Mouse (Mus musculus) forebrain, embryonic 12.5 days (tissue): ENCODE results near the gene Lmo7. TPM values are rescaled to one million over a fixed set of nuclear protein-coding genes. Genes with fewer than 3 reads are reported as not detected.

Experiments
- ATAC-seq: fragments of 200-750 bp; cut with Nextera tagmentation; 2 replicates; pipeline ENCODE4 v1.8.0; 2017; ENCODE audit warnings: moderate TSS enrichment; ENCODE audit not compliant: low FRiP score
- H3K27ac ChIP-seq: fragments of 300-500 bp; sonication (generic); 2 replicates; pipeline ENCODE4 v1.5.1; 2016; ENCODE audit warnings: mild to moderate bottlenecking
- H3K27me3 ChIP-seq: fragments of 300-500 bp; sonication (generic); 2 replicates; pipeline ENCODE4 v1.6.1; 2016; ENCODE audit warnings: mild to moderate bottlenecking
- H3K36me3 ChIP-seq: fragments of 300-500 bp; sonication (generic); replicated peaks from 2 replicates; pipeline ENCODE4 v1.6.1; 2016; ENCODE audit warnings: mild to moderate bottlenecking
- H3K4me1 ChIP-seq: fragments of 300-500 bp; sonication (generic); 2 replicates; pipeline ENCODE4 v1.6.1; 2016
- H3K4me2 ChIP-seq: fragments of 300-500 bp; sonication (generic); 2 replicates; pipeline ENCODE4 v1.6.1; 2016; ENCODE audit warnings: mild to moderate bottlenecking, moderate library complexity
- H3K4me3 ChIP-seq: fragments of 300-500 bp; sonication (generic); replicated peaks from 2 replicates; pipeline ENCODE4 v1.5.1; 2016; ENCODE audit warnings: mild to moderate bottlenecking
- H3K9ac ChIP-seq: fragments of 300-500 bp; sonication (generic); 2 replicates; pipeline ENCODE4 v1.6.1; 2016; ENCODE audit warnings: mild to moderate bottlenecking
- H3K9me3 ChIP-seq: fragments of 300-500 bp; sonication (generic); 2 replicates; pipeline ENCODE4 v1.6.1; 2016
- WGBS: fragments of 180-500 bp; shearing (Covaris S2); methylation state at CpG from one replicate; pipeline ENCODE4 v1.1.7; 2016; 5-methylcytosine and 5-hydroxymethylcytosine counted together
- polyA plus RNA-seq: library from polyadenylated mRNA; unstranded; fragments of >200 nt; fragmentation: Nextera tagmentation; extraction: Ambion mirVana; gene quantifications from 2 replicates; pipeline ENCODE4 v1.2.1, GENCODE M21; 2016

Lmo7 gene
- polyA plus RNA-seq, 1 experiment from 2014 or later: 2.3 TPM

DNA sequence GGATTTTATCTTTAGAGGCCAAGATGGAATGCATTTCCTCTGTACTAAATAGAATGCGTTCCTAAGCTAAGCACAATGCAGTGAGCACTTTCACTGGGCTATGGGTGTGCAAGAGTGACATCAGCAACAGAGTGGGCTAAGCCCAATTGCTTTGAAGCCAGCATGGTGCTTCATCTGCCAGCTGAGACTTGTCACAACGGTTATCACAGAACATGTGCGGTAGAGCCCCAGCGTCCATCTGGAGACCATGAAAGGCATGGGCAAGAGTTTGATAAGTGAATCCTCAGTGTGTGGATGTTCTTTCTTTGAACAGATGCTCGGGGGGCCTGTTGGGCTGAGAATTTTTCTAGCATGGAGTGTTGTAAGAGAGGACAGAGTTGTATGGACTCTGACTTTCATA lies 86.7 kb downstream of the Lmo7 start:
- Histone ChIP-seq H3K27me3 (no peaks in the 10 kb centered on the region), H3K9ac (no peak overlapping the region), H3K4me3 (no peak overlapping the region), H3K4me1 (no peaks in the 10 kb centered on the region), H3K27ac (no peak overlapping the region), H3K9me3 (no peaks in the 10 kb centered on the region), H3K4me2 (no peak overlapping the region), H3K36me3 (no peaks in the 10 kb centered on the region)
- no peak for ATAC-seq
- WGBS: 89% methylated on average over 5 of the region's 5 CpGs

DNA sequence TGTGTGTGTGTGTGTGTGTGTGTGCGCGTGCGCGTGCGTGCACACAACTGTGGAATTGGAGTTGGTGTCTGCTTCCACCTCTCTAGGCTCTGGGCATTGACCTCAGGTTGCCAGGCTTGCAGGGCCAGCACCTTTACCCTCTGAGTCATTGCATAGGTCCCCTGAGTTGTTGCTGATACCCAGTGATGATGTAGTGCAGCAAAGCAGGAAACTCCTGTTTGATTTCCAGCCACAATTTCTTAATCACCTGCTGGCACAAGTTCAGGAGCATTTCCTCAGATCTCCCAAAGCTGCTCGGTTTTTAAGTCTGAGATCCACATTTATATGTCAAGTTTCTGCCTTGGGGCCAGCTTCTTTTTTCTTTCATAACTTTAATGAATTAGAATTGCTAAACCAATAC lies 92.6 kb downstream of the Lmo7 start:
- ATAC-seq: no peak
- no peak overlapping the region for H3K9ac ChIP-seq
- H3K4me1 ChIP-seq: no peaks in the 10 kb centered on the region
- 90% methylated on average over 6 of the region's 6 CpGs for WGBS
- H3K27me3 ChIP-seq: no peaks in the 10 kb centered on the region
- no peak overlapping the region for H3K4me2 ChIP-seq
- H3K4me3 ChIP-seq: no peak overlapping the region
- no peaks in the 10 kb centered on the region for H3K36me3 ChIP-seq
- H3K27ac ChIP-seq: no peak overlapping the region
- H3K9me3 ChIP-seq: no peaks in the 10 kb centered on the region

DNA sequence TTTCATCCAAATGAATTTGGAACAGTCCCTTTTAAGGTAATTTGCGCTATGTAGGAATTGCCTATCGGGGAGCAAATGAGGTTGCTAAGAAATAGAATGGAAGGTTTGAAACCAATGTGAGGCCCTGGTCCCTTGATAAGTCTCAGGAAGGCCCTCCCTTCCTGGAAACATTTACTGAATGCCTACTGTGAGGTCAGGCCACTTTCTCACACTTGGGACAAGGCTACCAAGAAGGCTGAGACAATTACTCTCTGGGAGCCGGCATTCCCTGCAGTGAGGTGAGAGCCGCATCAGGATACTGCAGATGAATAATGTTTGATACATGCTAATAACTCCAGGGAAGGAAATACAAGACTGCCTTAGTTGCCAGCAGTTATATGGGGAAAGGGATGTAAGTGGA lies 93.1 kb downstream of the Lmo7 start:
- 67% methylated on average over 4 of the region's 4 CpGs for WGBS
- no peak overlapping the region for H3K4me3 ChIP-seq
- no peak for ATAC-seq
- no peaks in the 10 kb centered on the region for H3K4me1 ChIP-seq
- H3K9ac ChIP-seq: no peak overlapping the region
- H3K4me2 ChIP-seq: no peak overlapping the region
- no peaks in the 10 kb centered on the region for H3K36me3 ChIP-seq
- H3K9me3 ChIP-seq: no peaks in the 10 kb centered on the region
- no peaks in the 10 kb centered on the region for H3K27me3 ChIP-seq
- no peak overlapping the region for H3K27ac ChIP-seq

DNA sequence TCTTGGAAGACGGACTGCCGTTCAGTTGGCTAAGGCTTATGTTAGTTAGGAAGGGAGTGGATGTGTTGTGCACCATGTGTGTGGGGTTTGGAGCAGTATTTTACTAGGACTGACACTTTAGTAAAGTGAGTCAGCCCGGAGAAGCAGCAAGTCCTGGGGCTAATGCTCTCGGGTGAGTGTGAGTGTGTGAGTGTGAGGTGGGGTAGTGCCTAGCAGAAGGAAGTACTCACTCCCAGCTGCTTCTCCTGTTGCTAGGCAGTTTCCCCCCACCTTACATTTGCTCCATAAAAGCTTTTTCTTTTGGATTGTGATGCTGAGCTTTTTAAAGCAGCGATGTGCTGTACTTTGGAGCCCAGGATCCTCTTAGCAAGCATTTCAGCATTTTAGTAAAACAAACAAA lies 99.9 kb downstream of the Lmo7 start:
- no peaks in the 10 kb centered on the region for H3K36me3 ChIP-seq

DNA sequence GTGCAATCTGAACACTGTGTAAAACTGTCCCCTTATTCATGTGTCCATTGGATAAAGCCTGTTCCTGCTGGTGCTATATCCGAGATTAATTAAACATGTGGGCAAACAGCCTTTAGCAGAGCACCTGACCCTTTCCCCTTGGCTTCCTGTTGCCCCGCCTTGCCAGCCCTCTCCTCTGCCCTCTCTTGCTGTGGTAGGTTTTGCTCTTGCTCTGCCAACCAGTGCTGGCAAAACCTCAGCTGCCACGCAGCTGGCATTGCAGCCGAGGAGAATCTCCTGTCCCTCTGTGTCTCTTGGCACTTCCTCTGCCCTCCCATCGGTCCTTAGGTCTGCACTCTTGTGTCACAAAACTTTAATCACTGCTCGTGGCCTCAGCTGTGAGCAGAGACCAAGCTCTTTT lies 100.4 kb downstream of the Lmo7 start:
- no peak overlapping the region for H3K9ac ChIP-seq
- H3K4me1 ChIP-seq: no peaks in the 10 kb centered on the region
- H3K4me3 ChIP-seq: no peak overlapping the region
- H3K4me2 ChIP-seq: no peak overlapping the region
- H3K9me3 ChIP-seq: no peaks in the 10 kb centered on the region
- 72% methylated on average over 6 of the region's 6 CpGs for WGBS
- no peak for ATAC-seq
- H3K27me3 ChIP-seq: no peaks in the 10 kb centered on the region
- H3K27ac ChIP-seq: no peak overlapping the region
- no peaks in the 10 kb centered on the region for H3K36me3 ChIP-seq

More for the DNA sequence above, 99.9 kb downstream of the Lmo7 start:
- no peak overlapping the region for H3K4me2 ChIP-seq
- 67% methylated on average over 5 of the region's 5 CpGs for WGBS
- H3K9ac ChIP-seq: no peak overlapping the region
- no peaks in the 10 kb centered on the region for H3K9me3 ChIP-seq
- H3K4me3 ChIP-seq: no peak overlapping the region
- no peaks in the 10 kb centered on the region for H3K27me3 ChIP-seq
- H3K27ac ChIP-seq: no peak overlapping the region
- no peak for ATAC-seq
- no peaks in the 10 kb centered on the region for H3K4me1 ChIP-seq

DNA sequence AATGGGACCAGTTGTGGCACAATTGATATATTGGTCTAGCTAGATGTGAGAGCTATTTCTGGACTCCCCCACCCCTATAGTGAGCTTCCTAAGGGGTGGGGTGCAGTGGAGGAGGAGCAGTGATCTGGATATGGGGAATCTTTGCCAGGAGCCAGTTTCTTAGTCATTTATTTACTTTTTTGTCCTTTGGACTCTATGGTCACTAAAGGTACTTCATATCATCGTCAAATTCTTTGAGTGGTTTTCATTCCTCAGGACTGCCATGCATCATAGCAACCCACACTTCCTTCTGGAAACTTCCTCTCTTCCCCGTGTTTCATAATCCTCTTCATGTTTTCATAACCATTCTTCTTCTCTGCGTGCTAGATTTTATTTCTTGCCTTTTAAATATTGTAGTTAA lies 104.4 kb downstream of the Lmo7 start:
- 84% methylated on average over 3 of the region's 3 CpGs for WGBS
- Histone ChIP-seq H3K4me1 (no peaks in the 10 kb centered on the region), H3K9me3 (no peaks in the 10 kb centered on the region), H3K4me3 (no peak overlapping the region), H3K36me3 (no peaks in the 10 kb centered on the region), H3K4me2 (no peak overlapping the region), H3K27me3 (no peaks in the 10 kb centered on the region), H3K9ac (no peak overlapping the region), H3K27ac (no peak overlapping the region)
- ATAC-seq: no peak

DNA sequence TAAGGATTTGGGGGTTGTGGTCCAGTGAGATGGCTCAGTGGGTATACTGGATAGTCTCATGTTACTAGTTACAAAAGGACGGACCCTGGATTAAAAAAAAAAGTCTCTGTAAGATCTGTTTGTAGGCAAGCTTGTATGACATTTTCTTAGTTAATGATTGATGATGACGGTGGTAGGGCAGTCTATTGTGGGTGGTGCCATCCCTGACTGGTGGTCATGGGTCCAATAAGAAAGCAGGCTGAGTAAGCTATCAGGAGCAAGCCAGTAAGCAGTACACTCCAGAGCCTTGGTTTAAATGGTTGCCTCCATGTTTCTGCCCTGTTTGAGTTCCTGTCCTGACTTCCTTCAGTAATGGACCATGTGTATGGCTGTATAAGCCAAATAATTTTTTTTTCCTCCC lies 106.6 kb downstream of the Lmo7 start:
- Histone ChIP-seq H3K36me3 (no peaks in the 10 kb centered on the region), H3K4me3 (no peak overlapping the region), H3K4me2 (no peak overlapping the region), H3K27me3 (no peaks in the 10 kb centered on the region), H3K9me3 (no peaks in the 10 kb centered on the region), H3K9ac (no peak overlapping the region), H3K27ac (no peak overlapping the region), H3K4me1 (no peaks in the 10 kb centered on the region)
- ATAC-seq: no peak
- WGBS: 98% methylated on average over 2 of the region's 2 CpGs

DNA sequence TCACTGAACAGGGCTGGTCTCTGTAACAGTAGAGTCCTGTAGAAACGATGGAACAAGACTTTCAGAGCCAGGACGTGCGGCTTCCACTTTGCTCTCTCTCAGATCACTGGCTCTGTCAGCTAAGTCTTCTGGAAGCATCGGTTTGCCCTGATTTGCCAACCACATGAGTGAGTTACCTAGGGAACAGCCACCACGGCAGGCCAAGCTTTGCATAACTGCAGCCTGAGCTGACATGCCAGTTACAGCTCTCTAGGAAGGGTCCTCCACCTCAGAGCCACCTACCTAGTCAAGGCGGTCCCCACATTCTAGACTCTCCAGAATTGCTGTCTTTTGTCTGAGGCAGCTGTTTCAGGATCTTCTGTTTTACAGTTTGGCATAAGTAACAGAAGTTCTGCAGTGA lies 107.4 kb downstream of the Lmo7 start:
- Histone ChIP-seq H3K27ac (no peak overlapping the region), H3K4me1 (no peaks in the 10 kb centered on the region), H3K27me3 (no peaks in the 10 kb centered on the region), H3K9ac (no peak overlapping the region), H3K36me3 (no peaks in the 10 kb centered on the region), H3K4me3 (no peak overlapping the region), H3K4me2 (no peak overlapping the region), H3K9me3 (no peaks in the 10 kb centered on the region)
- no peak for ATAC-seq
- 84% methylated on average over 6 of the region's 6 CpGs for WGBS

DNA sequence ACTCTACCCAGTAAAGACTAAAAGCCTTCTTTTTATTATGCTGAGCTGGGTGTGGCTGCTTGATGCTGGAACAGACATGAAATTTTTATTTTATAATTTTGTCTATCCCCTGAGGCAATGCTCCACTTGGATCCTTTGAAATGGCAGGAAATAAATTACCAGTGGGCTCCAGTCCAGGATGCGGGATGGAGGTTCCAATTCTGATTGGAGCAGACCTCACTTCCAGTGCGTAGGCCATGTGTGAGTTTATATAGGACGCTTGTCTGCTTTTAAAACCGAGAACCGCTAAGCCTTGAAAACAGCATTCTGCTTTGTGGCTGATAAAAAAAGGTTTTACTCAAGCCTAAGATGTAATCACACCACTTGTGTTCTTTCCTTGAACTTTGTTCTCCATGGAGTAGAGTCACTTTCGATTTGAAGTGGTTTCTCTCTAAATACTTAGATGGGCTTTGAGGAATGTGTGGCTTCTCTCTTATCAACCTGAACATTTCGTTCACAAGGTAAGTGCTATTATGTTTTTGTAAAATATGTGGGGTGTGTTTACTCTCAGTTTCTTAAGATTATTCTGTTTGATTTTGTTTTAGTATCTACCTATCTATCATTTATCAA lies 108.6 kb downstream of the Lmo7 start:
- Histone ChIP-seq H3K9me3 (no peaks in the 10 kb centered on the region), H3K4me2 (no peak overlapping the region), H3K9ac (no peak overlapping the region), H3K36me3 (no peaks in the 10 kb centered on the region), H3K27me3 (no peaks in the 10 kb centered on the region), H3K4me3 (no peak overlapping the region), H3K27ac (no peak overlapping the region), H3K4me1 (no peaks in the 10 kb centered on the region)
- no peak for ATAC-seq
- 84% methylated on average over 7 of the region's 7 CpGs for WGBS

DNA sequence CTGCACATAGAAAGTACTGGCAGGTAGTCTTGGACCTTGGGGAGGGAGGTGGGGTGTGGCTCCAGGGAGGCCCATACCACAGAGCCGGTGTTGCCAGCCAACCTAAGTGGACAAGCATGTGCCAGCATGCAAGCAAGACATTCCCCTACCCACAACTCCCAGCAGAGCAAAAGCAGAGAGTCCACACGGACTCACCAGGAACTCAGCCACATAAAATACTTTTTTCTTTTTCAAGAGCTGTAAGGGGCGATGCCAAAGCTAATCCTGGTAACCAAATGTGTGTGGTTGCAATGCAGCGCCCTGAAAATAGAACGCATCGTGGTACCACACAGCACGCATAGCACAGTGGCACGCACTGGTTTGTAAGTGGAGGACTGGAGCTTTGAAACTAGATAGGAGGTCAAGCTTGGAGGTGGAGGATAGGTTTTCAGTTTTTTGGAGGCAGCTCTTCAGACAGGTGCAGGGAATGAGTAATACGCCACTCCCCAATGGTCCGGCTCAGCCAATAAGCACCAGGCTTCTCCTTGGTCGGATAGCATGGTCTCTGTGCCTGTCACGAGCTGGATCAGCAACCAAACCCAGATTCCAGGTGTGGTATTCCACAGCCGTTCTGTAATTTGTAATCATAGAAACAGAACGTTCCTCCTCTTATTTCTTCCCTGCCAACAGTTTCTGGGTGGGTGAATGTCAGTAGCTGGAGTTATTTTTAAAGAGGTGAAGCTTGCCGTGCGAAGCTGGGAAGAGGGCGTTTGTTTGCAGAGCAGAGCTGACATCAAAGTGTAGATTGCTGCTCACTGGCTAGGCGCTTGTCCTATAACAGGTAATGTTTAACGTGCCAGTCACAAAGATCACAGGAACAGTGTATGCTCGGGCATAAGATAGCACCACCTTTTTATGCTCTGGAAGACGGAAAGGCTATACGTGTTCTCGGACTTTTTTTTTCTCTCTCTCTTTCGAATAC lies 110.3 kb downstream of the Lmo7 start:
- Histone ChIP-seq H3K27ac (no peak overlapping the region), H3K4me3 (no peak overlapping the region), H3K4me1 (no peaks in the 10 kb centered on the region), H3K9ac (no peak overlapping the region), H3K9me3 (no peaks in the 10 kb centered on the region), H3K27me3 (no peaks in the 10 kb centered on the region), H3K4me2 (no peak overlapping the region), H3K36me3 (no peaks in the 10 kb centered on the region)
- WGBS: 83% methylated on average over 24 of the region's 24 CpGs
- ATAC-seq: no peak

DNA sequence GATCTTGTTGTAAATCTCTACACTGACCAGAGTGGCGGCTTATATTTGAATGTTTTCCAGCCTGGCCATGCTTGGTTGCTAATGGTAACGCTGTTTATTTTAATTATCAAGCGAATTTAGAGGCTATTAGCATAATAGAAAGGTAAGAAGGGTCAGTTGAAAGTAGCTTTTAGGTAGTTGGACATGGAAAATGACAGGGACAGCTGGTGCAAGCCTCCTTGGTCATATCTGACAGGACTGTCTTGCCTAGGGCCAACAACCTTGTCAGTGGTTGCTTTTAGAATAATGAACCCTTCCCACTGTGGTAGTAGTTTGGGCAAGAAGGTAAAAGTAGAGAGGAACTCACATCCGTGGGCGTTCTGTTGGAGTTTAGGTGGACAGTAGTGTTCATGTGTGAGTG lies 111.5 kb downstream of the Lmo7 start:
- Histone ChIP-seq H3K27ac (no peak overlapping the region), H3K4me1 (no peaks in the 10 kb centered on the region), H3K9ac (no peak overlapping the region), H3K4me3 (no peak overlapping the region), H3K9me3 (no peaks in the 10 kb centered on the region), H3K27me3 (no peaks in the 10 kb centered on the region), H3K36me3 (no peaks in the 10 kb centered on the region), H3K4me2 (no peak overlapping the region)
- ATAC-seq: no peak
- WGBS: 85% methylated on average over 5 of the region's 5 CpGs

DNA sequence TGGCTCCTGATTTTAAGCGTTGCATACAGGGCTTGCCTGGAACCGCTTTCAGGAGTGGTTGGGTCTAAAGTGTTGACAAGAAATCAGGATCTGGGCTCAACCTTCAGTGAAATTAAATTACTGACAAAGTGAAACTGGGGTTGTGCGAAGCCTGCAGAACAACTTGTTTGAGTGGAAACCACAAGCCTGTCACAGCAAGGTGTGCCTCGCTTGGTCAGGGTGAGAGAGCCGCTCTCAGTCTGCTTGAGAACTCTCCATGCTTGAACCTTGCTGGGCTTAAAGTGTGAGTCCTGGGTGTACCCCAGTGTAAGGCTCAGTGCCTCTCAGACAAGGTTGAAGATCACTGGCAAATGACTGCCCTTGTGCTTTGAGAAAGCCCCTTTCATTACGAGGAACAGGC lies 112.8 kb downstream of the Lmo7 start:
- Histone ChIP-seq H3K27me3 (no peaks in the 10 kb centered on the region), H3K27ac (no peak overlapping the region), H3K4me3 (no peak overlapping the region), H3K4me2 (no peak overlapping the region), H3K4me1 (no peaks in the 10 kb centered on the region), H3K9me3 (no peaks in the 10 kb centered on the region), H3K9ac (no peak overlapping the region), H3K36me3 (no peaks in the 10 kb centered on the region)
- ATAC-seq: no peak
- 91% methylated on average over 6 of the region's 6 CpGs for WGBS

DNA sequence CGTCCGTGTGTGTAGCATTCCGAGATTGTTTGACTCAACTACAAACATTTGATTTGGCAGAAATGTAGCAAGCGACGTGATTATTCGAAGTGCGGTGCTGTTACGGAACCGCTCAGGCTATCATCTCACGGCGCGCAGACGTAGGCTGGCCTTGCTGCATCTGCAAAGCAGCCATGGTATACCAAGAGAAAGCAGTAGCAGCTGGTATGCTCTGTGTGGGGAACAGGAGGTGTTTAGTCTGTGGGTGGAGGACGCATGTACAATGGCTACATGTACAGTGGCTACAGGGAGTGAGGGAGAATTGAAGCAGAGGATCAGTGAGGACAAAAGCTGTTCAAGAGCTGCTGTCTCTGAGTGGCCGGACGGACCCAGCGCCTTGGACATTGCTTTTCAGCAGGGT lies 113.7 kb downstream of the Lmo7 start:
- H3K4me1 ChIP-seq: no peaks in the 10 kb centered on the region
- no peak for ATAC-seq
- H3K36me3 ChIP-seq: no peaks in the 10 kb centered on the region
- no peak overlapping the region for H3K4me2 ChIP-seq
- H3K9me3 ChIP-seq: no peaks in the 10 kb centered on the region
- H3K4me3 ChIP-seq: no peak overlapping the region
- H3K27me3 ChIP-seq: no peaks in the 10 kb centered on the region
- H3K9ac ChIP-seq: no peak overlapping the region
- WGBS: 93% methylated on average over 17 of the region's 17 CpGs
- H3K27ac ChIP-seq: no peak overlapping the region
